Mouse (Mus musculus): ENCODE measurements at regions not wholly inside any gene's neighbourhood (a gene's known extent, or its start where the extent isn't known, plus 50 kb on each side); places are given as distances from the start of the nearest gene placed in this dataset.

DNA sequence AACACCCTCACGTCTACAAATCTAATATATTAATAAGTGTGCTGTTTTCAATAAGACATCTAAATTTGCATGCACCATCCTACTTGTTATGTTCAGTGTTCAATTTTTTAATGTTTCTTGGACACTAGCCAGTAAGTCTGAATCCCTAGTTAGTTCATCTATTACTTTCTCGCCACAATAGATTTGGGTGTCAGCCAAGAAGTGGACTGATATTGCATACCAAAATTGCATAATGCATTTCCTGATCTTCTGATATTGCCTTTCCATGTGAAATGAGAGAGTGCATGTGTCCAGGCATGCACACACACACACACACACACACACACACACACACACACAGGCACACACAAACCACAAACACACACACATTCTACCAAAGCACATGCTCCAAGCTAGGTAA, 874.9 kb downstream of the 5730522E02Rik start:
- no peak for DNase-seq (ENCODE audit: low spot score in 2 of 2)

DNA sequence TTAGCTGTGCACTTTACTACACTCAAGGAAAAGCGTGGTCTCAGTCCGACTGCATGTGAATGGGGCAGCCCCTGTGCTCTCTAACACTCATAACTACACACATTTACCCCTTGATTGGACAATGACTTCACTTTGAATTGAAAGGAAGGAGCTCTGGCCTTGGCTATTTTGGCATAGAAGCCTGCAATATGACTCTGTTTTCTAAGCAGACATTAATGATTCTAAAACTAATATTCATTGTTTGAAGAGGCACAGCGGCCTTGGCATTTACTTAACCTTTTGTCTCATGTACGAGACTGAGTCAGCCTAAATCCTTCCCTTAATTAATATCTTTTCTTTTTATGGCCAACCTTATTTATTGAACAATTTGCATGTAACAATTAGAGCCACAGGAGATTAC, 879.9 kb downstream of the 5730522E02Rik start:
- DNase-seq (ENCODE audit: low spot score in 2 of 2), result no peak

DNA sequence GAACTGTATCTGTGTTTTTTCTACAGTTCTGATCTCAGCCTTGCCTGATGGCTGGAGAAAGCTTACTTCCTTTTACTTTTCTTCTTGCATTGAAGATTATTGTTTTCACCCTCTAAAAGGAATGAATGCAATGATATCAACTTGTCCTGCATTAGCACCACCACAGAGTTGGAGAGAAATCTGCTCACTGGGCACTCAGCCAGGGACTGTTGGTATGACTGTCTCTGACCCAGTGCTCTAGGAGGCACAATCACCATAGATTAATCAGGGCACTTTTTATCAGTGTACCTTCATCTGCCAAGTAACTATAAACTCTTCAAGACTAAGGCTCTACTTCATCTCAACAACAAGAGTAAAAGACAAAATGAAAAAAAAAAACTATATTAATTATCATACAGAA, 888.1 kb downstream of the 5730522E02Rik start:
- no peak for DNase-seq (ENCODE audit: low spot score in 2 of 2)

DNA sequence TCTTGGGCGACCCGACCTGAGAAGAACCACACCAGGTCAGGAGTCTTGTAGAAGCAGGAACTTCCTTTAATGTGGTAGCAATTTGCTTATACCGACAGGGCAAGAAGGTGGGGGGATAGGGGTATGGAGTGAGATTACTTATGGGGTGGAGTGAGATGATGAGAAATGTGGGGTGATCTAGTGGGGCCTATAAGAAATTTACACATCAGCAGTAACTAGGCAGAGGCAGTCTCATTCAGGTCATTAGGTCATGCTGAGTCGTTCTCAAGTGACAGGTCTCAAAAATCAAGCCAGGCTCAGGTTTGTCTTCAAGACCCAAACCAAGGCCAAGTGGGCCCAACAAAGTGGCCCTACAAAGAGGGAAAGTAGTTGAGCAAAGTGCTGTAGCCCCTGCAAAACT, 889.1 kb downstream of the 5730522E02Rik start:
- no peak for DNase-seq (ENCODE audit: low spot score in 2 of 2)

DNA sequence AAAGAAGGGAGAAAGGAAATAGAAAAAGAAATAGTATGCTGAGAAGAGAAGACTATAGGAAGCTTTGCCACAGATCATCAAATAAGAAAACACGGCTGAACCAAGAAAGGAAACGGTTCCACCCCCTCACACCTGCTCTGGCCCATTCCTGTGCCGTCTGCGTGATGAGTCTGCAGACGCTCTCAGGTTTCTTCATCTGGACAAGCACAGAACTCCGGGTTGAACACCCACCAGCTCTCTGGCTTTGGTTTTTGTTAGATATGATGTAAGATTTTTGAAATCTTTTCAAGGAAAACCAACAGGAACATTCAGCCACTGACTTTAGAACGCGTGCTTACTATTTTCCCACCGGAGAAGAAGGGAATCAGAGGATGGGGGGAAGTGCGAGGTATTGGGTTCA, 895.9 kb downstream of the 5730522E02Rik start:
- DNase-seq (ENCODE audit: low spot score in 2 of 2), result no peak

DNA sequence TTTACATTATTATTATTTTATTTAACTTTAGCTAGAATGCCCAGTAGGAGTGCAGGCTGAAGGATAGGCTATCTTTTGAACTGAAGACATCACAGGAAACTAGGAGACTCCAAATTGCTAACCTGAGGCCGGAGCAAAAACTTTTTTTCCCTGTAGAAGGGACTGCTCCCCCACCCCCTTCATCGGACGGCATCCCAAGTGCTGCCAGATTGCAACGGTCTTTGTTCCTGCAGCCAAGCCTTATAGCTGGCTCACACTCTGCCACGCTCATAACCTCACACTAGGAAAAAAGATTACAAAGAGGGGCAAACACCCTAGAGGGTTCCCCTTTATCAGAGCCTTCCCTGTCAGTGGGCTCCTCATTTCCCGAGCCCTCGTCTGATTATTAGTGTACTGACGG, 896.7 kb downstream of the 5730522E02Rik start:
- no peak for DNase-seq (ENCODE audit: low spot score in 2 of 2)

DNA sequence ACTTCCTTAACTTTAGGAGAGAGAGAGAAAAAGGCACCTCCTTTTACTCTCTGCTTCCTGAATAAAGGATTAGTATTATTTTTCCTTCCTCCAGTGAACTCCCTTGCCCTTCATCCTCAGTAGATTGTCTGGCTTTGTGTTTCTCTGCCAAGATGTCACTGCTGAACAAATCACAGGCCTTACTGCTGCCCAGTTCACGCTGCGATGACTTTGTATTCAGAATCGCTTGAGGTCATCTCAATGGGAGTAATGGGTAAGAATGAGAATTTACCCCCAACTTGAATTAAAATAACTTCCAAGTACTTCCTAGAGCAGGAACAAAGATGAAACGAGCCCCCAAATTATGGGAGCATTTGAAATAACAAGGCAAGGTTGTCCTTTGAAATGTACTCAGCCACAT, 897.3 kb downstream of the 5730522E02Rik start:
- DNase-seq (ENCODE audit: low spot score in 2 of 2), result no peak

DNA sequence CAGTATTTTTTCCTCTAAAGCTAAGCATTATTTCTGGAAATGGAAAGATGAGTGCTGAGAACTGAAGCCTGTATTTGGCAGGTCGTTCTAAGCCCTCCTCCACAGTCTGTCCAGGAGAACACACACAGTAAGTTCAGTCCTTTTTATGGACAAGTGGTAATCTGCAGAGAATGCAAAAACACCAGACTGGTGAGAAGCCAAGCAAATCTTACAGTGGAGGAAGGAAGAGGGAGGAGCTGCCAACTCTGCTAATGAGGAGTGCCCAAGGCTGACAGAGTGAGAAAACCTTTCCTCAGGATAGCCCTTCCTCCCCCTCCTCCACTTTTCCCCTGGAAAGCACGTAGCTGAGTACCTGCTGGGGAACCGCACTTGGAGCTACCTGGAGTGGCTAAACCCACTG, 899.8 kb downstream of the 5730522E02Rik start:
- no peak for DNase-seq (ENCODE audit: low spot score in 2 of 2)

DNA sequence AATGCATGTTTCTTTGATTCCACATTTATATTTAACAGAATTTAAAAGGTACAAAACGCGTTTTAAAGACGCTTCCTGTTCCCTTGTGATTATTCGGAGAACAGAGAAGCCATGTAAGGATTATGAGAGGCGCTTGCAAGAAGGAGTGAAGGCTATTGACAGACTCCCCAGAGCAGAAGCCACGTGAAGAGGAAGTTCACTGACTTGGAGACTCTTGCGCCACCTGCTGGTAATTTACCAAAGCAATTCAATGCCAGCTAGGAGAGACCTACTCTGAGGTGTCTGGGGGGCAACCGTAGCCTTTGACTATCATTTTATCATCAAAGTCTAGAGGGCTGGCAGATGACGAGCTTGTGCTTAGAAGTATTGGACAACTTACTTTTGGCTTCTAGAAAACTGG, 909.4 kb downstream of the 5730522E02Rik start:
- DNase-seq (ENCODE audit: low spot score in 2 of 2), result peak; percentile 11 to 67

DNA sequence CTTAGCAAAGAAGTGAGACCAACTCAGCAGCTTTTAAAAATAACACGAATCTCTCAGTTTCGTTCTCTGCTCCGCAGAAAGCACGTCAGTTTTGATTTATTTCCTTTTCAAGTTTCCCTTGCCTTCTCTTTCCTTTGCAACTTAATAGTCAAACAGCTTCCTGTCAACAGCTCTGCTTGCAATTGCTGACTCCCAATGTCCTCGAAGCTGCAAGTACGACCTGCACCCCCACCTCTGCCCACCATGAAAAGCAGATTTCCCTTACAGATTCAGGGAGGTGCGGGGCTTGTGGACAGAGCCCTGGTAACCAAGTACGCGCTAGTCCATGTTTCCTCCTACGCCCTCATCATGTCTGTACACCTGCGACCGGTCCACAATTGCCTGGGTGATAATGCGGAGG, 922.2 kb downstream of the 5730522E02Rik start:
- DNase-seq (ENCODE audit: low spot score in 2 of 2), result no peak

DNA sequence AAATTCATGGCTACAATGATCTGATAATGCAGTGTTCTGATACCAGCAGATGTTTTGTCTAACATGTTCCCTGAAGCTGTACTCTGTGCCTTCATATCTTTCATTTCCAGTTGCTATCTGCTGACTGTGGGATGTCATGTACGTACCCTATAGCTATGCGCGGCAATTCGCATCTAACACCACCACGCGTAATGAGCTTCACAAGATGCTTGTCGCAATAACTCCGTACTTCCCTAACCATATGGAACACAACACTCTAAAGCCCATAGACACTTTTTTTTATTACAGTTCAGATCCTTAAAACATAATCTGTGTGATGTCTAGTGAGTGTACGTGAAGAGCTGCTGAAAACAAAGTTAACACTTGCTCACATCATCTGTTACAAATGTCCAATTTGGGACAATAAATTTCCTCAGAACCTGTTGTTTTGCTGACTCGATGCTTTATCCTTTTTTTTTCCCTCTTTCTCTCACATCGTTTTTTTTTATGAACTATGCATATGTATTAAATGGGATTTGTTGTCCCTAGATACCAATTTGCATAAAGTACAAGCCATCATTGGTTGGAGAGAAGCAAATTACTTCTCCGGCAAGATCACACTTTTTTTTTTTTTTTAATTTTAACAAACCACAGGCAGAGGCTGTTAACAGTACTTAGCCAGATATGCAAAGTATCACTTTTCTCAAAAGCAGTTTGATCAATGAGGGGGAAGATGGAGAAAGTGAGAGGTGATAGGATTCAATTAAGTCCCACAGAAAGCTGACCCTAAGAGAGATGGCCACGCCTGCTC, 922.9 kb downstream of the 5730522E02Rik start:
- no peak for DNase-seq (ENCODE audit: low spot score in 2 of 2)

DNA sequence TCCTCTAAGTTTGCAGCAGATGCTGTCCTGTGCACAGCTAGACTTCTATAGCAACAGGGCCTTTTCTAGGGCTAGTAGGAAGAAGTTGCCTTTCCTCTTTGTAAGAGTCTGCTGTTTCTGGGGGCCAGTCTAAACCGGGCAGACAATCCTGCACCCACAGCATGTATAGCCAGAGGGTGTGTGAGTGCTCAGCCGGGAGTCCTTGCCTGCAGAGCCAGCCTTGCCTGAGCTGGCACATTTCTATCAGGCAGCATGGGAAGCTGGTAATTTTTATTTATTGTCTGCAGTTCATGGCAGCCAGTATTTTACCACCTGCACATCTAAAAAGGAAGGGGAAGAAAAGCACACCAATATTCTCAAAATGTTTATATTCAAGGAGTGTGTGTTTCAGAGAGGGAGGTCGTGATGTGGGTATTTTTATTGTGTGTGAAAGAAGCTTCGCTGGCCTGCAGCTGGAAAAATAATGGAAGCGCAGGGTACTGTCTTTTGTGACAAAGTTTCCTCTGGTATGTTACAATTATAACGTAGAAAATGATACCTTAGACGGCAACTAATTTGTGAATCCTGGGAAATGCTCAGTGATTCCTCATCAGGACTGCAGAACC, 940.5 kb downstream of the 5730522E02Rik start:
- DNase-seq (ENCODE audit: low spot score in 2 of 2), result no peak

DNA sequence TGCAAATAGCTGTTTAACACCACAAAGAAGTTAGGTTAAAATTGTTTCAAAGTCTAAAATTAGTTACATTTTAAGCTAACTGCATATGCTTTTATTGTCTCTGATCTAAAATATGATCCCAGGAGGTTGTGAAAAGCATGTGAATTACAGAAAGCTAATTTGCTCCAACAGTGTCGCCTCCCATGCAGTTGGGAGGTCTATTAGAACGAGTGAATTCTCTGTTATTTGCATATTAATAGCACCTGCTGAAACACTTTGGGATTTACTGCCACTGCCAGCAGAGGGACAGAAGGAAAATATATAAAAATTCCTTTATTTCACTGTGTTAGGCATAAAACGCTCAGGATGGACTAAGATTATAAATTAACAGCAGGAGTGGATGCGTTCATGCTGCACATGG, 947.7 kb downstream of the 5730522E02Rik start:
- no peak for DNase-seq (ENCODE audit: low spot score in 2 of 2)

DNA sequence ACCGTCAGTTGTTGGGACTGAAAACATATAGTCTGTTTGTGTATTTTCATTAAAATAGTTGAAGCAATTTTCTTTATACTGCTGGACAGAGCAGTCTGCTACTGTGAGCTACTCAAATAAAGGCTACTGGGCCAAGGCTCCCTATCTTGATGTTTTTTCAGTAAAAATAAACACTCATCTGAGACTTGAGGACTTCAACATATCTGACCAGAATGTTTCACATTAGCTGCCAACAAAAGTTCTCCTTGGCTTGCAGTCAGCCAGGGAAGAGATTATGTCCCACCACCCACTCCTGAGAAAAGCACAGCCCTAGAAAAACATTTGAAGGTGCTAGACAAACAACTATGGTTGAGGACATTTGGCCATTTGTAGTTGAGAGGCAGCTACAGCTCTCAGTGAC, 950.9 kb downstream of the 5730522E02Rik start:
- DNase-seq (ENCODE audit: low spot score in 2 of 2), result no peak

DNA sequence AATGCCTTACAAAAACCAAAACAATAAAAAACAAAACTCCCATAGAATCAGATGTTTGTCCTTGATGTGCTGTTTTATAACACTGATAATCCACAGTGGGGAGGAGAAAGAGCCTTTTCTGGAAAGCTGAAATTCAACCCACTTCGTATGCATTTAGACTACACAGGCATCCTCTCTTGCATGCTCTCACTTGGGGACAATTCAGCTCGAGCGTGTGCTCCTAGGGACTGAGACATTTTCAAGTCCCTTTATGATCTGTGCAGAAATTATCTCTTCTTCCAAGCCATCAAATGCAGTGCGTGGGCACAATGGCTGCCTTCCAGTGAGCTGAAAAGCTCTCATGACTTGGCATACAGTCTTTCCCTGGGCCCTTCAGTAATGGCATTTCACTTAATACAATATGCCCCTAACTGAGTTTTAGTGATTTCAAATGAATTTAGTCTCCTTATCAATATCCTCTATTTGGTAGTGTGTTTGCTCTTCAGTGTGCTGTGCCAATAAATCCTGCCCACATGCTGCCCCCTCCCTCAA, 977.1 kb downstream of the 5730522E02Rik start:
- no peak for DNase-seq (ENCODE audit: low spot score in 2 of 2)
